Comparison of ENCODE assay signal across 14 mouse cellular contexts in genomic region chr6:29695975-29696374, GRCm38 (mm10). TPM values are rescaled to one million over a fixed set of nuclear protein-coding genes. Genes with fewer than 3 reads are reported as not detected.
A peak's percentile ranks its signal among the peaks of the same experiment; 100 is the strongest.
DNase-seq lines count a peak whose midpoint lies in the region; ATAC-seq and TF ChIP-seq lines count a peak whose summit lies in the region.
"Had no signal": no experiment of that assay in that cellular context is flagged by ENCODE, and none has a peak within 500 bp of the region (broad histone marks: within the 10 kb centered on the region; RNA-seq: fewer than 3 reads in every experiment).

No protein-coding gene starts in this region.

- 76% methylated on average over 7 of the region's 7 CpGs for WGBS in hindbrain, postnatal 0 days
- WGBS in hindbrain, embryonic 13.5 days: 77% methylated on average over 7 of the region's 7 CpGs
- 19% methylated on average over 7 of the region's 7 CpGs for WGBS in liver, embryonic 15.5 days (ENCODE audit: insufficient replicate concordance)

- peaks cover 62% of the 10 kb centered on the region for H3K36me3 ChIP-seq in erythroblast, embryonic 14.5 days (ENCODE audit: control insufficient read depth)
- H3K36me3 ChIP-seq in hindbrain, postnatal 0 days (ENCODE audit: insufficient read depth, low read length): no peaks in the 10 kb centered on the region
- H3K36me3 ChIP-seq in hindbrain, embryonic 13.5 days: no peaks in the 10 kb centered on the region
- H3K36me3 ChIP-seq in liver, embryonic 15.5 days (replicated peaks): peaks cover 22% of the 10 kb centered on the region
- H3K36me3 ChIP-seq: lung, embryonic 15.5 days had no signal

- no peaks in the 10 kb centered on the region for H3K9me3 ChIP-seq in erythroblast, embryonic 14.5 days (ENCODE audit: control insufficient read depth, low read length)
- H3K9me3 ChIP-seq in hindbrain, postnatal 0 days (ENCODE audit: low read length): no peaks in the 10 kb centered on the region
- no peaks in the 10 kb centered on the region for H3K9me3 ChIP-seq in hindbrain, embryonic 13.5 days
- no peaks in the 10 kb centered on the region for H3K9me3 ChIP-seq in liver, embryonic 15.5 days (replicated peaks)
- H3K9me3 ChIP-seq: lung, embryonic 15.5 days had no signal

- H3K4me1 ChIP-seq in erythroblast, embryonic 14.5 days (ENCODE audit: control insufficient read depth): peaks cover 63% of the 10 kb centered on the region
- H3K4me1 ChIP-seq in hindbrain, postnatal 0 days (ENCODE audit: insufficient read depth, low read length): peaks cover 4% of the 10 kb centered on the region; the same call in 1 of the 2 replicates
- H3K4me1 ChIP-seq in hindbrain, embryonic 13.5 days (replicated peaks): peaks cover 13% of the 10 kb centered on the region
- peaks cover 56% of the 10 kb centered on the region for H3K4me1 ChIP-seq in liver, embryonic 15.5 days (replicated peaks)

- no peak for TF ChIP-seq CTCF in hindbrain, postnatal 0 days (IDR thresholded peaks at IDR 0.05; ENCODE audit: low read depth)

- DNase-seq in hindbrain, postnatal 0 days (ENCODE audit: low spot score): peak; percentile 8
- peak; percentile 72 for DNase-seq in MEL-GATA-1-ER (ENCODE audit: extremely low read depth, low read depth)
- DNase-seq in cerebellum, adult 11 months: no peak
- DNase-seq in frontal cortex, postnatal 36 days (ENCODE audit: low spot score in 2 of 2): no peak
- DNase-seq: embryo, embryonic 11 days; gastrocnemius, adult 2 months; heart, postnatal 10 days; thymus, postnatal 14 days had no signal

- no peak for ATAC-seq in erythroblast, adult 5-6 weeks (replicated peaks; ENCODE audit: low FRiP score, poor library complexity, severe bottlenecking)
- no peak for ATAC-seq in hindbrain, postnatal 0 days
- no peak for ATAC-seq in hindbrain, embryonic 13.5 days (ENCODE audit: low FRiP score)
- no peak for ATAC-seq in liver, embryonic 15.5 days (ENCODE audit: insufficient read depth)

- H3K4me3 ChIP-seq in erythroblast, embryonic 14.5 days (replicated peaks): peak overlapping the region; percentile 79
- no peak overlapping the region for H3K4me3 ChIP-seq in hindbrain, postnatal 0 days (ENCODE audit: low read length)
- H3K4me3 ChIP-seq in hindbrain, embryonic 13.5 days: no peak overlapping the region
- peak overlapping the region; percentile 96 for H3K4me3 ChIP-seq in liver, embryonic 15.5 days (replicated peaks)
- H3K4me3 ChIP-seq: gastrocnemius, adult 2 months; lung, embryonic 15.5 days had no signal

- 0 out of 2 replicates have a peak overlapping the region, but pooled peaks have one; percentile 36 for H3K27ac ChIP-seq in hindbrain, postnatal 0 days
- no peak overlapping the region for H3K27ac ChIP-seq in hindbrain, embryonic 13.5 days
- H3K27ac ChIP-seq in liver, embryonic 15.5 days (replicated peaks): peak overlapping the region; percentile 96
- H3K27ac ChIP-seq: gastrocnemius, adult 2 months; lung, embryonic 15.5 days had no signal

- H3K4me2 ChIP-seq in hindbrain, postnatal 0 days (ENCODE audit: low read depth, low read length): no peak overlapping the region
- H3K4me2 ChIP-seq in hindbrain, embryonic 13.5 days: no peak overlapping the region
- H3K4me2 ChIP-seq in liver, embryonic 15.5 days: peak overlapping the region; percentile 86
- H3K4me2 ChIP-seq: midbrain, embryonic 11.5 days had no signal

- no peak overlapping the region for H3K9ac ChIP-seq in hindbrain, postnatal 0 days (replicated peaks; ENCODE audit: low read length)
- H3K9ac ChIP-seq in hindbrain, embryonic 13.5 days: no peak overlapping the region
- H3K9ac ChIP-seq in liver, embryonic 15.5 days: peak overlapping the region; percentile 100
- H3K9ac ChIP-seq: lung, embryonic 15.5 days had no signal

- H3K27me3 ChIP-seq in erythroblast, embryonic 14.5 days (ENCODE audit: control insufficient read depth): peaks cover 26% of the 10 kb centered on the region
- no peaks in the 10 kb centered on the region for H3K27me3 ChIP-seq in hindbrain, postnatal 0 days (ENCODE audit: insufficient read depth, low read length)
- peaks cover 33% of the 10 kb centered on the region for H3K27me3 ChIP-seq in hindbrain, embryonic 13.5 days
- peaks cover 23% of the 10 kb centered on the region for H3K27me3 ChIP-seq in liver, embryonic 15.5 days

RNA-seq across cellular contexts. Expression of gene Tspan33, which starts 2.0 kb away (rescaled TPM):
- 91.5 and 99.6 TPM in 2 replicates for polyA plus RNA-seq in erythroblast, embryonic 14.5 days (2012)
- total RNA-seq in erythroblast, adult 5-6 weeks (2015; ENCODE audit: low replicate concordance): 246 and 272 TPM in 2 replicates
- total RNA-seq in erythroblast, adult 5-6 weeks (2017; ENCODE audit: low replicate concordance): 487 and 489 TPM in 2 replicates
- 23.9 and 26.0 TPM in 2 replicates for total RNA-seq in hindbrain, postnatal 0 days (2014; rRNA removed)
- 15.4 and 15.5 TPM in 2 replicates for polyA plus RNA-seq in hindbrain, postnatal 0 days (2015; fragmentation: Nextera tagmentation; extraction: Ambion mirVana)
- 8.4 and 9.9 TPM in 2 replicates for polyA plus RNA-seq in hindbrain, embryonic 13.5 days (2015; fragmentation: Nextera tagmentation; extraction: Ambion mirVana)
- 184 and 205 TPM in 2 replicates for polyA plus RNA-seq in liver, embryonic 15.5 days (2015; fragmentation: Nextera tagmentation; extraction: Ambion mirVana)

RNA-seq across cellular contexts. Expression of gene Smo, which starts 39.3 kb away (rescaled TPM):
- polyA plus RNA-seq in erythroblast, embryonic 14.5 days (2012): 0.30 and 0.42 TPM in 2 replicates
- total RNA-seq in erythroblast, adult 5-6 weeks (2015; ENCODE audit: low replicate concordance): 3.3 and 4.0 TPM in 2 replicates
- total RNA-seq in erythroblast, adult 5-6 weeks (2017; ENCODE audit: low replicate concordance): 0.60 and 2.6 TPM in 2 replicates
- 74.3 and 78.0 TPM in 2 replicates for total RNA-seq in hindbrain, postnatal 0 days (2014; rRNA removed)
- polyA plus RNA-seq in hindbrain, postnatal 0 days (2015; fragmentation: Nextera tagmentation; extraction: Ambion mirVana): 11.8 and 12.8 TPM in 2 replicates
- polyA plus RNA-seq in hindbrain, embryonic 13.5 days (2015; fragmentation: Nextera tagmentation; extraction: Ambion mirVana): 15.1 and 16.2 TPM in 2 replicates
- 3.2 and 3.6 TPM in 2 replicates for polyA plus RNA-seq in liver, embryonic 15.5 days (2015; fragmentation: Nextera tagmentation; extraction: Ambion mirVana)

Comparison
In these comparisons a context has a peak if more than half of its experiments do, and no peak if none do; other contexts are left out.
1. H3K4me3 ChIP-seq: peak in erythroblast, embryonic 14.5 days (single experiment) and liver, embryonic 15.5 days (single experiment); none in hindbrain, postnatal 0 days (single experiment) and hindbrain, embryonic 13.5 days (single experiment).
2. DNase-seq: peak in hindbrain, postnatal 0 days (single experiment) and MEL-GATA-1-ER (single experiment); none in cerebellum, adult 11 months (single experiment) and frontal cortex, postnatal 36 days (0 of 2).